8 mouse cellular contexts compared by ENCODE assay signal in genomic region chr14:52338751-52339511, GRCm38 (mm10). TPM values are rescaled to one million over a fixed set of nuclear protein-coding genes. Genes with fewer than 3 reads are reported as not detected.
DNase-seq lines count a peak whose midpoint lies in the region; ATAC-seq and TF ChIP-seq lines count a peak whose summit lies in the region.

No protein-coding gene starts in this region.

- H3K36me3 ChIP-seq in forebrain, postnatal 0 days (ENCODE audit: insufficient read depth) = no peaks in the 10 kb centered on the region
- H3K36me3 ChIP-seq in hindbrain, embryonic 14.5 days (replicated peaks; ENCODE audit: control insufficient read depth, insufficient read depth) = no peaks in the 10 kb centered on the region

- no peaks in the 10 kb centered on the region; the same call in 1 of the 2 replicates for H3K27me3 ChIP-seq in cerebellum, adult 2 months (ENCODE audit: control insufficient read depth, insufficient read depth, low read length)
- no peaks in the 10 kb centered on the region for H3K27me3 ChIP-seq in forebrain, postnatal 0 days (ENCODE audit: insufficient read depth, low read length)
- no peaks in the 10 kb centered on the region for H3K27me3 ChIP-seq in hindbrain, embryonic 14.5 days (ENCODE audit: control insufficient read depth, insufficient read depth, low read length)

- peak; percentile 90 for ATAC-seq in forebrain, postnatal 0 days
- peak; percentile 82 for ATAC-seq in hindbrain, embryonic 14.5 days (ENCODE audit: low FRiP score)

- TF ChIP-seq POLR2A in cerebellum, adult 2 months (IDR thresholded peaks at IDR 0.05; ENCODE audit: borderline replicate concordance, insufficient read depth, low read length) = no peak

- peak overlapping the region; percentile 54 for H3K9ac ChIP-seq in forebrain, postnatal 0 days
- H3K9ac ChIP-seq in hindbrain, embryonic 14.5 days = peak overlapping the region; percentile 50

- peak overlapping the region; percentile 69 for H3K4me3 ChIP-seq in cerebellum, adult 2 months (replicated peaks; ENCODE audit: insufficient read depth, low read depth, low read length)
- H3K4me3 ChIP-seq in forebrain, postnatal 0 days (ENCODE audit: low read depth, low read length) = peak overlapping the region; percentile 33
- peak overlapping the region; percentile 25 for H3K4me3 ChIP-seq in hindbrain, embryonic 14.5 days (replicated peaks; ENCODE audit: low read length)

- 20% methylated on average over 21 of the region's 21 CpGs for WGBS in cerebellum, adult 2 months
- WGBS in forebrain, postnatal 0 days = 18% methylated on average over 21 of the region's 21 CpGs
- 29% methylated on average over 21 of the region's 21 CpGs for WGBS in hindbrain, embryonic 14.5 days

- H3K9me3 ChIP-seq in forebrain, postnatal 0 days (ENCODE audit: low read length) = no peaks in the 10 kb centered on the region
- no peaks in the 10 kb centered on the region for H3K9me3 ChIP-seq in hindbrain, embryonic 14.5 days (ENCODE audit: control insufficient read depth, low read length)

- peak; percentile 75 for TF ChIP-seq CTCF in cerebellum, adult 2 months (IDR thresholded peaks at IDR 0.05; ENCODE audit: borderline replicate concordance, insufficient read depth, low read depth, low read length)
- TF ChIP-seq CTCF in forebrain, postnatal 0 days (IDR thresholded peaks at IDR 0.05; ENCODE audit: low read depth) = peak; percentile 91

- no peaks in the 10 kb centered on the region for H3K4me1 ChIP-seq in cerebellum, adult 2 months (ENCODE audit: control insufficient read depth, insufficient read depth, low read length)
- no peaks in the 10 kb centered on the region for H3K4me1 ChIP-seq in forebrain, postnatal 0 days (ENCODE audit: insufficient read depth)
- no peaks in the 10 kb centered on the region for H3K4me1 ChIP-seq in hindbrain, embryonic 14.5 days (replicated peaks; ENCODE audit: control insufficient read depth, insufficient read depth, low read length)

- peak; percentile 39 to 88 for DNase-seq in adrenal gland, adult (ENCODE audit: inconsistent age in 2 of 2, low spot score in 1 of 2)
- DNase-seq in adrenal gland, postnatal 25 days = no peak
- peak; percentile 61 to 76 for DNase-seq in cerebellum, adult 2 months
- peak; percentile 91 for DNase-seq in forebrain, postnatal 0 days
- peak; percentile 92 for DNase-seq in hindbrain, embryonic 14.5 days (ENCODE audit: low spot score)
- DNase-seq in layer of hippocampus, postnatal 10 days (ENCODE audit: low spot score in 2 of 2) = peak; percentile 61 to 68
- DNase-seq in lung, postnatal 14 days = peak; percentile 76
- peak; percentile 74 to 83 for DNase-seq in right cerebral cortex, adult 2 months (ENCODE audit: low spot score in 2 of 2)

- no peak overlapping the region for H3K27ac ChIP-seq in cerebellum, adult 2 months (ENCODE audit: insufficient read depth, low read length)
- peak overlapping the region; percentile 54; the same call in 1 of the 2 replicates for H3K27ac ChIP-seq in forebrain, postnatal 0 days (ENCODE audit: low read depth, low read length)
- H3K27ac ChIP-seq in hindbrain, embryonic 14.5 days = peak overlapping the region; percentile 59; the same call in 1 of the 2 replicates

- peak overlapping the region; percentile 55 for H3K4me2 ChIP-seq in forebrain, postnatal 0 days (ENCODE audit: low read depth)
- peak overlapping the region; percentile 46 for H3K4me2 ChIP-seq in hindbrain, embryonic 14.5 days (replicated peaks)

RNA-seq across cellular contexts. Expression of gene Sall2, which starts 10.4 kb away (rescaled TPM):
- total RNA-seq in adrenal gland, postnatal 25 days (2021) = 8.7 and 9.5 TPM in 2 replicates
- 60.0 TPM in 2 replicates for polyA plus RNA-seq in cerebellum, adult 2 months (2012; rRNA removed)
- 51.2 and 71.7 TPM in 2 replicates for total RNA-seq in forebrain, postnatal 0 days (2014; rRNA removed)
- 23.0 and 29.2 TPM in 2 replicates for polyA plus RNA-seq in forebrain, postnatal 0 days (2015; fragmentation: Nextera tagmentation; extraction: Ambion mirVana)
- 47.5 and 50.0 TPM in 2 replicates for polyA plus RNA-seq in hindbrain, embryonic 14.5 days (2014; fragmentation: Nextera tagmentation; extraction: Ambion mirVana)
- 10 to 100 TPM; 45.0 to 47.0 TPM for total RNA-seq in layer of hippocampus, postnatal 10 days (2021)

RNA-seq across cellular contexts. Expression of gene Olfr1513, which starts 17.3 kb away (rescaled TPM):
- not detected in 2 replicates for total RNA-seq in adrenal gland, postnatal 25 days (2021)
- not detected in 2 replicates for polyA plus RNA-seq in cerebellum, adult 2 months (2012; rRNA removed)
- not detected in 2 replicates for total RNA-seq in forebrain, postnatal 0 days (2014; rRNA removed)
- polyA plus RNA-seq in forebrain, postnatal 0 days (2015; fragmentation: Nextera tagmentation; extraction: Ambion mirVana) = not detected in 2 replicates
- polyA plus RNA-seq in hindbrain, embryonic 14.5 days (2014; fragmentation: Nextera tagmentation; extraction: Ambion mirVana) = not detected in 2 replicates
- not detected for total RNA-seq in layer of hippocampus, postnatal 10 days (2021)

RNA-seq across cellular contexts. Expression of gene Mettl3, which starts 34.0 kb away (rescaled TPM):
- 54.4 and 64.8 TPM in 2 replicates for total RNA-seq in adrenal gland, postnatal 25 days (2021)
- 36.4 and 40.6 TPM in 2 replicates for polyA plus RNA-seq in cerebellum, adult 2 months (2012; rRNA removed)
- total RNA-seq in forebrain, postnatal 0 days (2014; rRNA removed) = 22.7 and 25.6 TPM in 2 replicates
- polyA plus RNA-seq in forebrain, postnatal 0 days (2015; fragmentation: Nextera tagmentation; extraction: Ambion mirVana) = 16.9 and 24.0 TPM in 2 replicates
- polyA plus RNA-seq in hindbrain, embryonic 14.5 days (2014; fragmentation: Nextera tagmentation; extraction: Ambion mirVana) = 37.1 and 37.8 TPM in 2 replicates
- 10 to 100 TPM; 34.6 to 39.3 TPM for total RNA-seq in layer of hippocampus, postnatal 10 days (2021)

RNA-seq across cellular contexts. Expression of gene Olfr1512, which starts 40.0 kb away (rescaled TPM):
- total RNA-seq in adrenal gland, postnatal 25 days (2021) = not detected in 2 replicates
- polyA plus RNA-seq in cerebellum, adult 2 months (2012; rRNA removed) = not detected in 2 replicates
- total RNA-seq in forebrain, postnatal 0 days (2014; rRNA removed) = not detected in 2 replicates
- polyA plus RNA-seq in forebrain, postnatal 0 days (2015; fragmentation: Nextera tagmentation; extraction: Ambion mirVana) = not detected in 2 replicates
- not detected in 2 replicates for polyA plus RNA-seq in hindbrain, embryonic 14.5 days (2014; fragmentation: Nextera tagmentation; extraction: Ambion mirVana)
- not detected for total RNA-seq in layer of hippocampus, postnatal 10 days (2021)

RNA-seq across cellular contexts. Expression of gene Olfr1511, which starts 58.2 kb away (rescaled TPM):
- total RNA-seq in adrenal gland, postnatal 25 days (2021) = not detected in 2 replicates
- not detected in 2 replicates for polyA plus RNA-seq in cerebellum, adult 2 months (2012; rRNA removed)
- not detected in 2 replicates for total RNA-seq in forebrain, postnatal 0 days (2014; rRNA removed)
- polyA plus RNA-seq in forebrain, postnatal 0 days (2015; fragmentation: Nextera tagmentation; extraction: Ambion mirVana) = not detected in 2 replicates
- 0.17 TPM in 1 of 2 replicates, not detected in the other for polyA plus RNA-seq in hindbrain, embryonic 14.5 days (2014; fragmentation: Nextera tagmentation; extraction: Ambion mirVana)
- total RNA-seq in layer of hippocampus, postnatal 10 days (2021) = not detected
